Mouse (Mus musculus): ENCODE results near the gene Ddah1. TPM values are rescaled to one million over a fixed set of nuclear protein-coding genes. Genes with fewer than 3 reads are reported as not detected.

Ddah1 gene
- polyA plus RNA-seq, 1 experiment from 2014 or later = 53.5 TPM

- H3K27me3 ChIP-seq (replicated peaks) = no peaks in the 10 kb centered on the region
- no peak overlapping the region for H3K27ac ChIP-seq
- no peaks in the 10 kb centered on the region for H3K4me1 ChIP-seq
- H3K36me3 ChIP-seq = no peaks in the 10 kb centered on the region
- H3K4me2 ChIP-seq (replicated peaks) = no peak overlapping the region
- H3K4me3 ChIP-seq = no peak overlapping the region
- ATAC-seq (ENCODE audit: low FRiP score, low read depth) = no peak
- H3K9me3 ChIP-seq = no peaks in the 10 kb centered on the region
- 91% methylated on average over 4 of the region's 4 CpGs for WGBS
- no peak overlapping the region for H3K9ac ChIP-seq
Observed at GRCm38 (mm10) chr3:145790709-145791108, 32.2 kb downstream of the Ddah1 start.

- H3K4me2 ChIP-seq (replicated peaks) = no peak overlapping the region
- H3K27me3 ChIP-seq (replicated peaks) = no peaks in the 10 kb centered on the region
- H3K9ac ChIP-seq = no peak overlapping the region
- WGBS = 88% methylated on average over 10 of the region's 10 CpGs
- H3K4me3 ChIP-seq = no peak overlapping the region
- no peaks in the 10 kb centered on the region for H3K9me3 ChIP-seq
- H3K4me1 ChIP-seq = 0 out of 2 replicates have a peak, but pooled peaks cover 3% of the 10 kb centered on the region
- ATAC-seq (ENCODE audit: low FRiP score, low read depth) = no peak
- H3K36me3 ChIP-seq = no peaks in the 10 kb centered on the region
- H3K27ac ChIP-seq = no peak overlapping the region
Observed at GRCm38 (mm10) chr3:145794355-145794754, 35.9 kb downstream of the Ddah1 start.

- Histone ChIP-seq H3K36me3 (no peaks in the 10 kb centered on the region), H3K27ac (no peak overlapping the region), H3K4me1 (0 out of 2 replicates have a peak, but pooled peaks cover 3% of the 10 kb centered on the region), H3K4me3 (no peak overlapping the region), H3K4me2 (replicated peaks) (no peak overlapping the region), H3K27me3 (replicated peaks) (no peaks in the 10 kb centered on the region), H3K9me3 (no peaks in the 10 kb centered on the region), H3K9ac (no peak overlapping the region)
- no peak for ATAC-seq (ENCODE audit: low FRiP score, low read depth)
- 80% methylated on average over 7 of the region's 7 CpGs for WGBS
Observed at GRCm38 (mm10) chr3:145795896-145796295, 37.4 kb downstream of the Ddah1 start.

GRCm38 (mm10) chr3:145798042-145798441 lies 39.6 kb downstream of the Ddah1 start:
- no peaks in the 10 kb centered on the region for H3K9me3 ChIP-seq
- H3K9ac ChIP-seq = no peak overlapping the region
- H3K4me2 ChIP-seq (replicated peaks) = no peak overlapping the region
- no peaks in the 10 kb centered on the region for H3K27me3 ChIP-seq (replicated peaks)
- H3K4me1 ChIP-seq = 0 out of 2 replicates have a peak, but pooled peaks cover 3% of the 10 kb centered on the region
- H3K27ac ChIP-seq = no peak overlapping the region
- WGBS = 81% methylated on average over 10 of the region's 10 CpGs
- H3K4me3 ChIP-seq = no peak overlapping the region
- no peak for ATAC-seq (ENCODE audit: low FRiP score, low read depth)
- no peaks in the 10 kb centered on the region for H3K36me3 ChIP-seq

- H3K27ac ChIP-seq = no peak overlapping the region
- ATAC-seq (ENCODE audit: low FRiP score, low read depth) = no peak
- 72% methylated on average over 6 of the region's 6 CpGs for WGBS
Observed at GRCm38 (mm10) chr3:145798751-145799188, 40.3 kb downstream of the Ddah1 start.

GRCm38 (mm10) chr3:145799365-145799764 lies 40.9 kb downstream of the Ddah1 start:
- no peak for ATAC-seq (ENCODE audit: low FRiP score, low read depth)
- Histone ChIP-seq H3K27me3 (replicated peaks) (no peaks in the 10 kb centered on the region), H3K9me3 (no peaks in the 10 kb centered on the region), H3K4me2 (replicated peaks) (no peak overlapping the region), H3K27ac (no peak overlapping the region), H3K9ac (no peak overlapping the region), H3K36me3 (no peaks in the 10 kb centered on the region), H3K4me1 (0 out of 2 replicates have a peak, but pooled peaks cover 3% of the 10 kb centered on the region), H3K4me3 (no peak overlapping the region)
- WGBS = 83% methylated on average over 3 of the region's 3 CpGs

More at GRCm38 (mm10) chr3:145798751-145799188, 40.3 kb downstream of the Ddah1 start:
- Histone ChIP-seq H3K27me3 (replicated peaks) (no peaks in the 10 kb centered on the region), H3K9ac (no peak overlapping the region), H3K4me3 (no peak overlapping the region), H3K4me1 (0 out of 2 replicates have a peak, but pooled peaks cover 3% of the 10 kb centered on the region), H3K36me3 (no peaks in the 10 kb centered on the region), H3K9me3 (no peaks in the 10 kb centered on the region), H3K4me2 (replicated peaks) (no peak overlapping the region)

- no peak for ATAC-seq (ENCODE audit: low FRiP score, low read depth)
- Histone ChIP-seq H3K36me3 (no peaks in the 10 kb centered on the region), H3K4me3 (no peak overlapping the region), H3K4me2 (replicated peaks) (no peak overlapping the region), H3K9me3 (no peaks in the 10 kb centered on the region), H3K27ac (no peak overlapping the region), H3K27me3 (replicated peaks) (no peaks in the 10 kb centered on the region), H3K9ac (no peak overlapping the region), H3K4me1 (peaks cover 19% of the 10 kb centered on the region)
- WGBS = 84% methylated on average over 6 of the region's 6 CpGs
Observed at GRCm38 (mm10) chr3:145802106-145802505, 43.6 kb downstream of the Ddah1 start.

GRCm38 (mm10) chr3:145805848-145806247 lies 47.4 kb downstream of the Ddah1 start:
- whole genome bisulfite sequencing = 21% methylated on average over 4 of the region's 4 CpGs
- Histone ChIP-seq H3K27ac (no peak overlapping the region), H3K4me1 (peaks cover 16% of the 10 kb centered on the region), H3K4me3 (no peak overlapping the region), H3K9ac (no peak overlapping the region), H3K4me2 (replicated peaks) (no peak overlapping the region), H3K36me3 (no peaks in the 10 kb centered on the region), H3K9me3 (no peaks in the 10 kb centered on the region), H3K27me3 (replicated peaks) (no peaks in the 10 kb centered on the region)
- ATAC-seq (ENCODE audit: low FRiP score, low read depth) = peak; percentile 59

- Histone ChIP-seq H3K27ac (no peak overlapping the region), H3K36me3 (no peaks in the 10 kb centered on the region), H3K9ac (no peak overlapping the region), H3K27me3 (replicated peaks) (no peaks in the 10 kb centered on the region), H3K9me3 (no peaks in the 10 kb centered on the region), H3K4me2 (replicated peaks) (peak overlapping the region; percentile 27; the same call in 1 of the 2 replicates), H3K4me3 (no peak overlapping the region), H3K4me1 (peaks cover 16% of the 10 kb centered on the region)
- WGBS = 11% methylated on average over 5 of the region's 5 CpGs
- peak; percentile 86 for ATAC-seq (ENCODE audit: low FRiP score, low read depth)
Observed at GRCm38 (mm10) chr3:145806502-145806901, 48.0 kb downstream of the Ddah1 start.

GRCm38 (mm10) chr3:145816807-145817206 lies 58.3 kb downstream of the Ddah1 start:
- Histone ChIP-seq H3K27ac (no peak overlapping the region), H3K9me3 (no peaks in the 10 kb centered on the region), H3K9ac (no peak overlapping the region), H3K4me2 (replicated peaks) (no peak overlapping the region), H3K4me3 (no peak overlapping the region), H3K4me1 (no peaks in the 10 kb centered on the region), H3K36me3 (no peaks in the 10 kb centered on the region), H3K27me3 (replicated peaks) (no peaks in the 10 kb centered on the region)
- WGBS = 89% methylated on average over 1 of the region's 1 CpGs
- ATAC-seq (ENCODE audit: low FRiP score, low read depth) = no peak

GRCm38 (mm10) chr3:145817276-145817675 lies 58.8 kb downstream of the Ddah1 start:
- no peak for ATAC-seq (ENCODE audit: low FRiP score, low read depth)
- H3K36me3 ChIP-seq = no peaks in the 10 kb centered on the region
- no peaks in the 10 kb centered on the region for H3K4me1 ChIP-seq
- no peak overlapping the region for H3K27ac ChIP-seq
- 42% methylated on average over 6 of the region's 6 CpGs for whole genome bisulfite sequencing
- no peak overlapping the region for H3K4me2 ChIP-seq (replicated peaks)
- no peak overlapping the region for H3K4me3 ChIP-seq
- H3K9me3 ChIP-seq = no peaks in the 10 kb centered on the region
- no peaks in the 10 kb centered on the region for H3K27me3 ChIP-seq (replicated peaks)
- no peak overlapping the region for H3K9ac ChIP-seq

GRCm38 (mm10) chr3:145820439-145820838 lies 62.0 kb downstream of the Ddah1 start:
- Histone ChIP-seq H3K9me3 (no peaks in the 10 kb centered on the region), H3K4me1 (peaks cover 3% of the 10 kb centered on the region), H3K36me3 (no peaks in the 10 kb centered on the region), H3K27me3 (replicated peaks) (no peaks in the 10 kb centered on the region), H3K4me3 (no peak overlapping the region), H3K27ac (no peak overlapping the region), H3K9ac (no peak overlapping the region), H3K4me2 (replicated peaks) (no peak overlapping the region)
- no peak for ATAC-seq (ENCODE audit: low FRiP score, low read depth)
- 84% methylated on average over 2 of the region's 2 CpGs for WGBS

GRCm38 (mm10) chr3:145820938-145821337 lies 62.5 kb downstream of the Ddah1 start:
- ATAC-seq (ENCODE audit: low FRiP score, low read depth) = no peak
- no peak overlapping the region for H3K9ac ChIP-seq
- no peaks in the 10 kb centered on the region for H3K9me3 ChIP-seq
- peaks cover 6% of the 10 kb centered on the region for H3K4me1 ChIP-seq
- no peak overlapping the region for H3K4me2 ChIP-seq (replicated peaks)
- H3K36me3 ChIP-seq = no peaks in the 10 kb centered on the region
- no peak overlapping the region for H3K4me3 ChIP-seq
- no peak overlapping the region for H3K27ac ChIP-seq
- H3K27me3 ChIP-seq (replicated peaks) = no peaks in the 10 kb centered on the region
- 98% methylated on average over 2 of the region's 2 CpGs for WGBS

All from neural tube, embryonic 12.5 days (tissue).